Mouse (Mus musculus) kidney, adult 2 months (tissue): ENCODE data around the gene St8sia6. TPM values are rescaled to one million over a fixed set of nuclear protein-coding genes. Genes with fewer than 3 reads are reported as not detected.

Experiments
- DNase-seq: peaks from one replicate; pipeline ENCODE4 v3.0.0; 2021
- H3K27ac ChIP-seq: fragments of 200-500 bp; 2 replicates; pipeline ENCODE4 v1.5.1; 2012; ENCODE audit warnings: low read depth, low read length, control low read depth, inconsistent platforms; ENCODE audit not compliant: insufficient read depth
- H3K27me3 ChIP-seq: fragments of 200-500 bp; replicated peaks from 2 replicates; pipeline ENCODE4 v1.6.1; 2012; ENCODE audit warnings: mild to moderate bottlenecking, moderate library complexity, low read length, inconsistent platforms; ENCODE audit not compliant: control insufficient read depth, insufficient read depth
- H3K36me3 ChIP-seq: fragments of 200-500 bp; 2 replicates; pipeline ENCODE4 v1.6.1; 2012; ENCODE audit warnings: mild to moderate bottlenecking, moderate library complexity, low read length, inconsistent platforms; ENCODE audit not compliant: control insufficient read depth, insufficient read depth
- H3K4me1 ChIP-seq: fragments of 200-500 bp; 2 replicates; pipeline ENCODE4 v1.6.1; 2011; ENCODE audit warnings: low read length; ENCODE audit not compliant: control insufficient read depth, insufficient read depth
- H3K4me3 ChIP-seq: fragments of 200-500 bp; 2 replicates; pipeline ENCODE4 v1.5.1; 2011; ENCODE audit warnings: mild to moderate bottlenecking, low read depth, low read length, control low read depth; ENCODE audit not compliant: insufficient read depth
- CTCF ChIP-seq: fragments of 200-500 bp; conservative IDR thresholded peaks from 2 replicates; pipeline ENCODE4 v1.5.1; 2011; ENCODE audit warnings: low read depth, mild to moderate bottlenecking, control low read depth, low read length, moderate library complexity, mixed read lengths; ENCODE audit not compliant: insufficient read depth, insufficient read length
- POLR2A ChIP-seq: fragments of 200-500 bp; IDR thresholded peaks from one replicate; pipeline ENCODE4 v1.6.1; 2011; ENCODE audit warnings: low read depth, low read length, control low read depth
- WGBS: fragments of 180-500 bp; shearing (Covaris S2); methylation state at CpG from one replicate; pipeline ENCODE4 v1.1.7; 2018; 5-methylcytosine and 5-hydroxymethylcytosine counted together
- polyA plus RNA-seq: library from polyadenylated mRNA; depleted of rRNA; stranded (reverse); fragments of >200 nt; gene quantifications from 2 replicates; pipeline ENCODE4 v1.2.3, GENCODE M21; 2012

St8sia6 gene
- polyA plus RNA-seq, 1 experiment = 4.0 TPM

GRCm38 (mm10) chr2:13694417-13694816 is 99.4 kb downstream of the St8sia6 start:
- no peak overlapping the region for H3K4me3 ChIP-seq
- no peak for TF ChIP-seq CTCF
- no peak for TF ChIP-seq POLR2A
- no peak for DNase-seq
- no peaks in the 10 kb centered on the region; the same call in 1 of the 2 replicates for H3K36me3 ChIP-seq
- WGBS = 85% methylated on average over 2 of the region's 2 CpGs
- no peaks in the 10 kb centered on the region for H3K4me1 ChIP-seq
- H3K27ac ChIP-seq = no peak overlapping the region
- H3K27me3 ChIP-seq = no peaks in the 10 kb centered on the region

GRCm38 (mm10) chr2:13684380-13684779 is 109.5 kb downstream of the St8sia6 start:
- WGBS = 82% methylated on average over 4 of the region's 4 CpGs

GRCm38 (mm10) chr2:13683205-13683570 is 110.7 kb downstream of the St8sia6 start:
- H3K27ac ChIP-seq = no peak overlapping the region
- no peaks in the 10 kb centered on the region for H3K36me3 ChIP-seq
- H3K4me1 ChIP-seq = no peaks in the 10 kb centered on the region
- DNase-seq = no peak
- no peak for TF ChIP-seq CTCF
- H3K27me3 ChIP-seq = no peaks in the 10 kb centered on the region
- WGBS = 46% methylated on average over 2 of the region's 2 CpGs
- no peak overlapping the region for H3K4me3 ChIP-seq

More at GRCm38 (mm10) chr2:13684380-13684779, 109.5 kb downstream of the St8sia6 start:
- Histone ChIP-seq H3K27me3 (no peaks in the 10 kb centered on the region), H3K4me3 (no peak overlapping the region), H3K27ac (no peak overlapping the region), H3K36me3 (no peaks in the 10 kb centered on the region), H3K4me1 (no peaks in the 10 kb centered on the region)
- DNase-seq = no peak
- TF ChIP-seq POLR2A (no peak), CTCF (no peak)

- TF ChIP-seq POLR2A (no peak), CTCF (no peak)
- WGBS = 42% methylated on average over 4 of the region's 4 CpGs
Measured at GRCm38 (mm10) chr2:13682488-13683204, 111.2 kb downstream of the St8sia6 start.

GRCm38 (mm10) chr2:13672946-13673345 is 120.9 kb downstream of the St8sia6 start:
- Histone ChIP-seq H3K4me3 (no peak overlapping the region), H3K27ac (no peak overlapping the region), H3K36me3 (no peaks in the 10 kb centered on the region), H3K4me1 (peaks cover 3% of the 10 kb centered on the region; the same call in 1 of the 2 replicates), H3K27me3 (no peaks in the 10 kb centered on the region)
- 78% methylated on average over 3 of the region's 3 CpGs for WGBS
- DNase-seq = no peak
- TF ChIP-seq POLR2A = no peak
- TF ChIP-seq CTCF = peak; percentile 54

More at GRCm38 (mm10) chr2:13682488-13683204, 111.2 kb downstream of the St8sia6 start:
- H3K4me3 ChIP-seq = no peak overlapping the region
- no peak overlapping the region for H3K27ac ChIP-seq
- no peaks in the 10 kb centered on the region for H3K36me3 ChIP-seq
- no peaks in the 10 kb centered on the region for H3K4me1 ChIP-seq
- no peak for DNase-seq
- H3K27me3 ChIP-seq = no peaks in the 10 kb centered on the region

- no peak for DNase-seq
- Histone ChIP-seq H3K4me3 (no peak overlapping the region), H3K36me3 (no peaks in the 10 kb centered on the region), H3K27me3 (no peaks in the 10 kb centered on the region), H3K27ac (no peak overlapping the region), H3K4me1 (peaks cover 3% of the 10 kb centered on the region; the same call in 1 of the 2 replicates)
- WGBS = 89% methylated on average over 12 of the region's 12 CpGs
- TF ChIP-seq POLR2A (no peak), CTCF (no peak)
Measured at GRCm38 (mm10) chr2:13672426-13672825, 121.4 kb downstream of the St8sia6 start.

GRCm38 (mm10) chr2:13634866-13635265 is 159.0 kb downstream of the St8sia6 start:
- no peaks in the 10 kb centered on the region for H3K4me1 ChIP-seq
- TF ChIP-seq POLR2A (no peak), CTCF (no peak)
- no peak overlapping the region for H3K4me3 ChIP-seq
- no peaks in the 10 kb centered on the region for H3K27me3 ChIP-seq
- no peaks in the 10 kb centered on the region for H3K36me3 ChIP-seq
- no peak overlapping the region for H3K27ac ChIP-seq
- DNase-seq = no peak
- 23% methylated on average over 1 of the region's 1 CpGs for WGBS
